In the genomic region with DNA sequence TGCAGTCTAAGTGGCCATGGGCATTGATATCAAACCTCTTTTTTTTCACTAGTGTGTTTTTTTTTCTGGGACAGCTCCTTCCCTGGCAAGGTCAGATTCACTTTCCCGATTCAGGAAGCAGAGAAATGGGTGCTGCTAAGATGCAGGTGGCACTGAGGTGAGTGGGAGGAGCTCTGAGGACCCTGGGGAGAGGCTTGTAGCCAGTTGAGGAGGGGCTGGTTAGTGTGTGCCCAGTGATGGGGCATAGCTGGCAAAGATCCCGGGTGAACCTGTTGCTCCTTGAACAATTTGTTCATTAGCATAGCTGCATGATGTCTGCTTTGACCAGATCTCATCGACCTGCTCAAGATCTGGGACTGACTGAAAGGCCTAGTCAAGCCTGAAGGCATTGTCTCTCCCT, we compare ENCODE assay signal across 1 mouse cellular context.
TF ChIP-seq lines count a peak whose summit lies in the region.

No protein-coding gene starts in this region.

TF ChIP-seq in CH12.LX, 34 proteins besides CTCF, POLR2A, EP300 and RAD21 (continued from another document):
- TF ChIP-seq E2F4 (IDR thresholded peaks at IDR 0.05; ENCODE audit: insufficient replicate concordance, low read depth, low read length) (no peak), TBP (conservative IDR thresholded peaks at IDR 0.05; ENCODE audit: low read depth, low read length) (peak; percentile 63; the same call in 1 of the 2 replicates), IRF4 (IDR thresholded peaks at IDR 0.05; ENCODE audit: low read depth, low read length) (peak; percentile 37; the same call in 1 of the 2 replicates), ZC3H11A (IDR thresholded peaks at IDR 0.05; ENCODE audit: low read depth, low read length) (no peak)
TF ChIP-seq in CH12.LX: peak in this region for 10.
